Mouse (Mus musculus) Patski (cell line): Measurements from ENCODE around the gene Strada. TPM values are rescaled to one million over a fixed set of nuclear protein-coding genes. Genes with fewer than 3 reads are reported as not detected.
"Not testable (repeated sequence)": the region's sequence is repeated elsewhere in the genome, so short reads cannot be mapped to it uniquely, and the experiment has no call there.

Source experiments
- ATAC-seq: fragments of 100-300 bp; one replicate; pipeline ENCODE4 v1.8.0; 2021
- CTCF ChIA-PET: fragments of 350-600 bp; sonication (Branson Sonifier 250); formaldehyde crosslinking; loops from one replicate; lab custom pipeline; 2022; ENCODE audit warnings: inconsistent platforms; lab: Charles Lee
- POLR2A ChIA-PET: fragments of 350-600 bp; sonication (Branson Sonifier 250); formaldehyde crosslinking; loops from one replicate; lab custom pipeline; 2022; ENCODE audit warnings: antibody characterized with exemption, inconsistent platforms; lab: Charles Lee
- DNase-seq: peaks from one replicate; pipeline ENCODE4 v3.0.0-alpha.2; 2011; ENCODE audit warnings: low read depth, low spot score
- H3K27me3 ChIP-seq: fragments of 371-371 bp; one replicate; pipeline ENCODE4 v1.5.1; 2021
- CTCF ChIP-seq: fragments of 100-300 bp; IDR thresholded peaks from one replicate; pipeline ENCODE4 v1.5.1; 2021
- in situ Hi-C: fragments of 300-500 bp; cut with MboI; formaldehyde crosslinking; loops from 3 replicates; pipeline ENCODE4 v1.11.1; 2018; ENCODE audit warnings: low pct_unique_long_range_greater_than_20kb, mixed read lengths
- polyA plus RNA-seq: library from polyadenylated mRNA; unstranded; gene quantifications from one replicate; pipeline ENCODE4 v1.2.3, GENCODE M21; 2021

Gene Strada
- polyA plus RNA-seq, 1 experiment from 2014 or later: 23.3 TPM

DNA sequence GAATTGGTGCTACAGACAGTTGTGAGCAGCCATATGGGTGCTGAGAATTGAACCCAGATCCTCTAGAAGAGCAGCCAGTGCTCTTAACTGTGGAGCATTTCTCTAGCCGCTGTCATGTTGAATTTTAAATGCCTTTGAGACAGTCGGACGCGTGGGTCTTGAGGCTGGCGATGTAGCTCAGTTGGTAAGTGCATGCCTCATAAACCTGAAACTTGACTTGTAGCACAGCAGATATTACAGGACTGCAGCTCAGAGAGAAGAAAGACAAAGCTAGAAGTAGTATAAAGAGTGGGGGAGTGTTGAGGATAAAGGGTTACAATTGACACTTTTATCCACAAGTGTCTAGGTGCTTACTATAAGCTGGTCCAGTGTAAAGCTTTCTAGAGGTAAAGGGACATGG is 69.5 kb downstream of the Strada start:
- no peak for DNase-seq
- no peaks in the 10 kb centered on the region for H3K27me3 ChIP-seq
- no peak for TF ChIP-seq CTCF
- ATAC-seq: no peak
- ChIA-PET POLR2A (no interaction called here), CTCF (interaction anchor here (1.2 to 1.6 kb wide), 2 partner anchors 17 to 22 kb away, joined by 3 to 4 read pairs; no protein-coding TSS in a partner anchor)
- in situ Hi-C loops: no loop called here

DNA sequence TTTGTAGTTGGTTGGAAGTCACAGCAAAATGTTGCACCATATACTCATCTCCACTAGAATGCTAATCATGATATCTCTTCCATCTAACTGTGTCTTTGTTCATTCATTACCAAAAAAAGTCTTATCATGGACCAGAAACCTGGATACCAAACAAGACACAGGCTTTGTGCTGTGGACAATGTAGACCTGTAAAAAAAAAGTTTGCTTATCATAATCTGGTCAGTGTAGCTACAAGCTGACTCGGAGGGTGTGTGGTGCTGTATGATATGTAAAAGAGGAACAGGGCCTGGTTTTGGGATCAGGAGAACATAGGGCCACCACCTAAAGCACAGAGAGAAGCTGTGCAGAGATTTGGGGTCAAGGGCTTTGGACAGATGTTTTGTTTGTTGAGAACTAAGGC is 72.5 kb downstream of the Strada start:
- no peak for DNase-seq
- no peak for TF ChIP-seq CTCF
- ChIA-PET CTCF (interaction anchor here (1.6 kb wide), 1 partner anchor 41 kb away, joined by 4 read pairs; no protein-coding TSS in a partner anchor), POLR2A (no interaction called here)
- ATAC-seq: no peak
- H3K27me3 ChIP-seq: no peaks in the 10 kb centered on the region
- in situ Hi-C loops: no loop called here

DNA sequence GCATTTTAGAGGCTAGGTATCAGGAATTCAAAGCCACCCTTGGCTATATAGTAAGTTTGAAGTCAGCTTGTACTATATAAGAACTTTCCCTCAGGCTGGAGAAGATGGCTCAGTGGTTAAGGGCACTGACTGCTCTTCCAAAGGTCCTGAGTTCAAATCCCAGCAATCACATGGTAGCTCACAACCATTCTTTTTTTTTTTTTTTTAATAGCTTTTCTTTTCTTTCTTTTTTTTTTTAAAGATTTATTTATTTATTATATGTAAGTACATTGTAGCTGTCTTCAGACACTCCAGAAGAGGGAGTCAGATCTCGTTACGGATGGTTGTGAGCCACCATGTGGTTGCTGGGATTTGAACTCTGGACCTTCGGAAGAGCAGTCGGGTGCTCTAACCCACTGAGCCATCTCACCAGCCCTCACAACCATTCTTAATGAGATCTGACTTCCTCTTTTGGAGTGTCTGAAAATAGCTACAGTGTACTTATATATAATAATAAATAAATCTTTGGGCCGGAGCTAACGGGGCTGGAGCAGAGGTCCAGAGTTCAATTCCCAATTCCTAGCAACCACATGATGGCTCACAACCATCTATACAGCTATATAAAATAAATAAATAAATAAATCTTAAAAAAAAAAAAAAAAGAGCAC is 75.1 kb downstream of the Strada start:
- in situ Hi-C loops, DNase-seq: not testable (repeated sequence)

DNA sequence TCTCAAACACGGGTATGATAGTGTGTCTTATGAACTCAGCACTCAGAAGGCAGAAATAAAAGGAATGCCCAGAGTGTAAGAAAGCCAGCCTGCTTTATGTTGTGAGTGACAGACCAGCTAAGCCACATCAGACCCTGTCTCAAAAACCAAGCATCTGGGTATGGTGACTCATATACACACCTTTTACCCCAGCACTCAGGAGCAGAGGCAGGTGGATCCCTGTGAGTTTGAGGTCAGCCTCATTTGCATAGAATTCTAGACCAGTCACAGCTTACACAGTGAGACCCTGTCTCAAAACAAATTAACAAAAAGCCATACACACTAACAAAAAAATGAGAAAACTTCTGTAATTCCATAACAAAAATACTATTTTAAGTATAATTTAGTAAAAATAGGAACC is 76.1 kb downstream of the Strada start:
- TF ChIP-seq CTCF: no peak
- no peaks in the 10 kb centered on the region for H3K27me3 ChIP-seq
- ATAC-seq (no peak), DNase-seq (no peak)
- POLR2A ChIA-PET: no interaction called here
- CTCF ChIA-PET: interaction anchor here (1.8 to 2.4 kb wide), 2 partner anchors 8 to 13 kb away, joined by 6 to 9 read pairs; no protein-coding TSS in a partner anchor
- in situ Hi-C loops: no loop called here

More for the DNA sequence above, 75.1 kb downstream of the Strada start:
- CTCF ChIA-PET: interaction anchor here (1.8 to 2.4 kb wide), 2 partner anchors 7 to 14 kb away, joined by 6 to 9 read pairs; no protein-coding TSS in a partner anchor
- ATAC-seq, H3K27me3 ChIP-seq: not testable (repeated sequence)
- POLR2A ChIA-PET: interaction anchor here (0.6 to 0.7 kb wide), 2 partner anchors 860 to 975 kb away, joined by 3 read pairs; no protein-coding TSS in a partner anchor

DNA sequence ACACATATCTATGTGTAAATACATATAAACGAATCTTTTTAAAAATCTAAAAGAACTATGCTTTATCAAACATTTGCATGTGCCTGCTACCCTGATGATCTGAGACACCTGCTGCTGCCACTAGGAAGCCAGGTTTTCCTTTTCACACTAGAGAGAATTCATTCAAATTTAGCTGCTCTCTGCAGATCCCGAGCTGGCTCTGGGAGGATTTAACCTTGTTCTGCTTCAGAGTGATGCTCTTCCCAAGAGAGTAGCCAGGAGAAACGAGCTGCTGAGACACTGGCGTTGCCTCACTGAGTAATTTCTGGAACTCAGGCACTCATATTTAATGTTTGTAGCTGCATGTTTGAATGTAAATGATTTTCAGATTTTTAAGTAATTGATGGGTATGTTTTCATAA is 77.2 kb downstream of the Strada start:
- POLR2A ChIA-PET: no interaction called here
- no peak for TF ChIP-seq CTCF
- no peak for ATAC-seq
- CTCF ChIA-PET: interaction anchor here (0.9 to 2.4 kb wide), 2 partner anchors 9 to 11 kb away, joined by 3 to 9 read pairs; no protein-coding TSS in a partner anchor
- in situ Hi-C loops: no loop called here
- H3K27me3 ChIP-seq: no peaks in the 10 kb centered on the region
- DNase-seq: no peak

DNA sequence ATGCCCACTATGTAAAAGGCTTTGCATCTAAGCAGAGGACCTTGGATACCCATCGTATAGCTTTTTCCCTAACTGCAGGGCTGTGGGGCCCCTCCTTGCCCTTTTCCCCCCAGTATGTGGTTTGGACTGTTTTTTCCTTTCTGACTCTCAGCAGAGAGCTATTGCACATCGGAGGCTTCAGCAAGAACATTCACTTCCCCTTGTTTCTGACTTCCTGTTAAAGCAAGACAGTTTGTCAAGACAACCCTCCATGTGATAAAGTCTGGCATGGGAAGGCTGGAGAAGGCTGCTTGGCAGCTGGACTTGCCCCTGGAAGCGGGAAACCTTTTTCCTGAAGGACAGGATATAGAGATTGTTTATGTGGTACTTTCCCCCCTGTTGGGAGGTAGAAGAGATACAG is 79.2 kb downstream of the Strada start:
- TF ChIP-seq CTCF: no peak
- ChIA-PET CTCF (interaction anchor here (0.9 to 1.9 kb wide), 2 partner anchors 9 to 24 kb away, joined by 4 to 6 read pairs; no protein-coding TSS in a partner anchor), POLR2A (interaction anchor here (0.7 to 1.1 kb wide), 2 partner anchors 26 to 625 kb away, joined by 3 to 5 read pairs; no protein-coding TSS in a partner anchor)
- no peak for DNase-seq
- no peak for ATAC-seq
- no peaks in the 10 kb centered on the region for H3K27me3 ChIP-seq
- in situ Hi-C loops: no loop called here

- ChIA-PET POLR2A (interaction anchor here (1.1 kb wide), 1 partner anchor 26 kb away, joined by 3 read pairs; no protein-coding TSS in a partner anchor), CTCF (interaction anchor here (0.9 kb wide), 1 partner anchor 24 kb away, joined by 4 read pairs; no protein-coding TSS in a partner anchor)
- DNase-seq (no peak), ATAC-seq (no peak)
- no peaks in the 10 kb centered on the region for H3K27me3 ChIP-seq
- no peak for TF ChIP-seq CTCF
- in situ Hi-C loops: no loop called here
Measured at GRCm38 (mm10) chr11:106122221-106122620, 79.7 kb downstream of the Strada start.

Other genes with a start within 250 kb of the Strada start
- 31.6 TPM for gene Cyb561, start 248.8 kb downstream of the Strada start, polyA plus RNA-seq
- gene Ace, start 234.2 kb downstream of the Strada start, polyA plus RNA-seq: 0.33 TPM
- not detected for gene Ace3, start 207.5 kb downstream of the Strada start, polyA plus RNA-seq
- gene Kcnh6, start 194.0 kb downstream of the Strada start, polyA plus RNA-seq: not detected
- 52.8 TPM for gene Dcaf7, start 165.3 kb downstream of the Strada start, polyA plus RNA-seq
- 16.3 TPM for gene Taco1, start 136.1 kb downstream of the Strada start, polyA plus RNA-seq
- gene Map3k3, start 117.6 kb downstream of the Strada start, polyA plus RNA-seq: 43.9 TPM
- not detected for gene Gm10840, start 41.3 kb downstream of the Strada start, polyA plus RNA-seq
- 80.1 TPM for gene Limd2, start 41.3 kb downstream of the Strada start, polyA plus RNA-seq
- gene Ccdc47, start 14.2 kb upstream of the Strada start, polyA plus RNA-seq: 136 TPM
- gene Ddx42, start 14.8 kb upstream of the Strada start, polyA plus RNA-seq: 62.9 TPM
- gene Ftsj3, start 53.9 kb upstream of the Strada start, polyA plus RNA-seq: 68.3 TPM
- gene Psmc5, start 54.0 kb upstream of the Strada start, polyA plus RNA-seq: 181 TPM
- 56.4 TPM for gene Smarcd2, start 70.8 kb upstream of the Strada start, polyA plus RNA-seq
- 0.37 TPM for gene Tcam1, start 74.5 kb upstream of the Strada start, polyA plus RNA-seq
- gene Gh, start 99.7 kb upstream of the Strada start, polyA plus RNA-seq: not detected
- 0.06 TPM for gene Cd79b, start 112.6 kb upstream of the Strada start, polyA plus RNA-seq
- gene Scn4a, start 151.1 kb upstream of the Strada start, polyA plus RNA-seq: 0.08 TPM
- not detected for gene Prr29, start 163.3 kb upstream of the Strada start, polyA plus RNA-seq
- not detected for gene Icam2, start 185.9 kb upstream of the Strada start, polyA plus RNA-seq